Mouse (Mus musculus): ENCODE results near the gene Mpeg1.

- no peak for TF ChIP-seq POLR2A (IDR thresholded peaks at IDR 0.05; ENCODE audit: control insufficient read depth, extremely low read depth, insufficient read depth, low read length, poor library complexity)
- no peak for TF ChIP-seq CTCF (IDR thresholded peaks at IDR 0.05; ENCODE audit: borderline replicate concordance, control insufficient read depth, extremely low read depth, insufficient read depth, low read length, poor library complexity)
These were observed 46.8 kb upstream of the Mpeg1 start for GRCm38 (mm10) chr19:12413737-12414136.
